In the genomic region with DNA sequence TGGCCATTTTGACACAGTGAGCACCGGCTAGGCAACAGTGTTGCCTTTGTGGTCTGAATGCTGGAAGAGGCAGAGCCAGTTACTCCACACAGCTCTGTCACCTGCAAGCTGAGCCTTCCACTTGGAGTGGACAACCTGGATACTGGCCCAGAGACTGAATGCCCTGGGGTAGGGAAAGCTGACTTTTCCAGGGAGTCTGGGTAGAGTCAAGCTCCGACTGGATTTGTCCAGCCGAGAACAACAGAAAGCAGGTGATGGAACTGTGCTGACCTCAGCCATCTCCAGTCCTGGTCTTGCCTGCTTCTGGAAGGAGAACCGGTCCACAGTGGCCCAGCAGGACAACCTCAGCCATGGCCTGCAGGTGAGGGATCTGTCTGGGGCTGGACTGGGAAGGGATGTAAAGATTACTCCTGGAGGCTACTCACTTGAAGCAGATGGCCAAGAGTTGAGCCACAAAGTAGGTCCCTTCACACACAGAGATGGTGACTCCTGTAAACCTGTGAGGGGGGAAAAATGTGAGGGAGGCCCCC, we compare ENCODE assay signal across 20 mouse cellular contexts. TPM values are rescaled to one million over a fixed set of nuclear protein-coding genes. Genes with fewer than 3 reads are reported as not detected.
DNase-seq lines count a peak whose midpoint lies in the region; ATAC-seq and TF ChIP-seq lines count a peak whose summit lies in the region.
"Had no signal": no experiment of that assay in that cellular context is flagged by ENCODE, and none has a peak within 500 bp of the region (broad histone marks: within the 10 kb centered on the region; RNA-seq: fewer than 3 reads in every experiment).

No protein-coding gene starts in this region.

- no peak for TF ChIP-seq POLR2A in thymus, adult 2 months (IDR thresholded peaks at IDR 0.05; ENCODE audit: control insufficient read depth, extremely low read depth, insufficient read depth, low read length, poor library complexity)

- 0 out of 2 replicates have a peak, but pooled peaks cover 11% of the 10 kb centered on the region for H3K27me3 ChIP-seq in heart, embryonic 10.5 days (ENCODE audit: insufficient read depth, poor library complexity, severe bottlenecking)
- no peaks in the 10 kb centered on the region for H3K27me3 ChIP-seq in kidney, embryonic 15.5 days
- no peaks in the 10 kb centered on the region for H3K27me3 ChIP-seq in midbrain, embryonic 14.5 days (ENCODE audit: control insufficient read depth, insufficient read depth, low read length)
- H3K27me3 ChIP-seq in midbrain, postnatal 0 days (ENCODE audit: insufficient read depth, low read length) = no peaks in the 10 kb centered on the region
- no peaks in the 10 kb centered on the region for H3K27me3 ChIP-seq in thymus, adult 2 months (ENCODE audit: control insufficient read depth, insufficient read depth, low read length)
- H3K27me3 ChIP-seq: forebrain, embryonic 13.5 days; heart, embryonic 13.5 days; hindbrain, embryonic 15.5 days had no signal

- WGBS in heart, embryonic 10.5 days = 88% methylated on average over 4 of the region's 4 CpGs
- 89% methylated on average over 4 of the region's 4 CpGs for WGBS in kidney, embryonic 15.5 days
- WGBS in midbrain, embryonic 14.5 days = 91% methylated on average over 4 of the region's 4 CpGs
- 92% methylated on average over 4 of the region's 4 CpGs for WGBS in midbrain, postnatal 0 days
- 98% methylated on average over 4 of the region's 4 CpGs for WGBS in thymus, adult 2 months

- no peaks in the 10 kb centered on the region for H3K36me3 ChIP-seq in heart, embryonic 10.5 days
- H3K36me3 ChIP-seq in kidney, embryonic 15.5 days = no peaks in the 10 kb centered on the region
- no peaks in the 10 kb centered on the region for H3K36me3 ChIP-seq in midbrain, embryonic 14.5 days (ENCODE audit: control insufficient read depth, insufficient read depth, low read length)
- no peaks in the 10 kb centered on the region for H3K36me3 ChIP-seq in midbrain, postnatal 0 days (ENCODE audit: insufficient read depth, low read length)
- H3K36me3 ChIP-seq in thymus, adult 2 months (ENCODE audit: control insufficient read depth, insufficient read depth, low read length) = no peaks in the 10 kb centered on the region
- H3K36me3 ChIP-seq: forebrain, embryonic 10.5 days; heart, embryonic 13.5 days; hindbrain, embryonic 15.5 days had no signal

- no peak overlapping the region for H3K4me2 ChIP-seq in kidney, embryonic 15.5 days
- no peak overlapping the region for H3K4me2 ChIP-seq in midbrain, embryonic 14.5 days (ENCODE audit: low read length)
- H3K4me2 ChIP-seq in midbrain, postnatal 0 days (ENCODE audit: low read depth, low read length, poor library complexity, severe bottlenecking) = no peak overlapping the region
- H3K4me2 ChIP-seq: forebrain, embryonic 13.5 days; heart, embryonic 13.5 days; hindbrain, embryonic 15.5 days had no signal

- peak; percentile 83 for DNase-seq in heart, adult 11 months
- DNase-seq in heart, embryonic 10.5 days (ENCODE audit: low spot score) = no peak
- peak; percentile 69 for DNase-seq in kidney, adult 18-20 months
- no peak for DNase-seq in midbrain, embryonic 14.5 days
- no peak for DNase-seq in midbrain, postnatal 0 days (ENCODE audit: low spot score)
- peak; percentile 65 to 76 for DNase-seq in kidney, postnatal 36 days
- no peak for DNase-seq in thymus, adult 2 months
- DNase-seq: adrenal gland, postnatal 10 days; adrenal gland, postnatal 36 days; cerebellum, adult 18-20 months; cerebellum, adult 9-10 months; gastrocnemius, postnatal 10 days; heart, postnatal 14 days; heart, postnatal 4 days had no signal

- ATAC-seq in kidney, embryonic 15.5 days (replicated peaks; ENCODE audit: low FRiP score) = no peak
- ATAC-seq in midbrain, embryonic 14.5 days (ENCODE audit: low FRiP score, low TSS enrichment) = 0 out of 2 replicates have a peak, but pooled peaks have one; percentile 14
- ATAC-seq in midbrain, postnatal 0 days (ENCODE audit: low FRiP score) = no peak
- ATAC-seq: forebrain, embryonic 13.5 days; forebrain, embryonic 16.5 days had no signal

- H3K4me1 ChIP-seq in heart, embryonic 10.5 days = no peaks in the 10 kb centered on the region; the same call in 1 of the 2 replicates
- H3K4me1 ChIP-seq in kidney, embryonic 15.5 days = no peaks in the 10 kb centered on the region
- no peaks in the 10 kb centered on the region for H3K4me1 ChIP-seq in midbrain, embryonic 14.5 days (ENCODE audit: control insufficient read depth, insufficient read depth, low read length)
- no peaks in the 10 kb centered on the region for H3K4me1 ChIP-seq in midbrain, postnatal 0 days (ENCODE audit: insufficient read depth, low read length)
- H3K4me1 ChIP-seq in thymus, adult 2 months (replicated peaks; ENCODE audit: control insufficient read depth, insufficient read depth, low read length) = no peaks in the 10 kb centered on the region
- H3K4me1 ChIP-seq: forebrain, embryonic 10.5 days; forebrain, embryonic 13.5 days; heart, embryonic 13.5 days; hindbrain, embryonic 15.5 days had no signal

- H3K9me3 ChIP-seq in heart, embryonic 10.5 days = no peaks in the 10 kb centered on the region
- no peaks in the 10 kb centered on the region for H3K9me3 ChIP-seq in kidney, embryonic 15.5 days (replicated peaks)
- no peaks in the 10 kb centered on the region for H3K9me3 ChIP-seq in midbrain, embryonic 14.5 days (ENCODE audit: control insufficient read depth, low read length)
- no peaks in the 10 kb centered on the region for H3K9me3 ChIP-seq in midbrain, postnatal 0 days (ENCODE audit: low read length)
- H3K9me3 ChIP-seq: forebrain, embryonic 10.5 days; forebrain, embryonic 13.5 days; heart, embryonic 13.5 days; hindbrain, embryonic 15.5 days had no signal

- H3K4me3 ChIP-seq in heart, embryonic 10.5 days = no peak overlapping the region
- no peak overlapping the region for H3K4me3 ChIP-seq in kidney, embryonic 15.5 days (replicated peaks)
- H3K4me3 ChIP-seq in midbrain, embryonic 14.5 days (replicated peaks; ENCODE audit: low read depth, low read length) = no peak overlapping the region
- H3K4me3 ChIP-seq in midbrain, postnatal 0 days (ENCODE audit: low read depth, low read length) = no peak overlapping the region
- no peak overlapping the region for H3K4me3 ChIP-seq in thymus, adult 2 months (ENCODE audit: control insufficient read depth, insufficient read depth, low read length)
- H3K4me3 ChIP-seq: forebrain, embryonic 10.5 days; forebrain, embryonic 13.5 days; heart, embryonic 13.5 days; hindbrain, embryonic 15.5 days had no signal

- no peak overlapping the region for H3K27ac ChIP-seq in heart, embryonic 10.5 days
- no peak overlapping the region for H3K27ac ChIP-seq in kidney, embryonic 15.5 days
- no peak overlapping the region for H3K27ac ChIP-seq in midbrain, embryonic 14.5 days (replicated peaks; ENCODE audit: low read depth, low read length)
- no peak overlapping the region for H3K27ac ChIP-seq in midbrain, postnatal 0 days (ENCODE audit: low read depth, low read length)
- no peak overlapping the region for H3K27ac ChIP-seq in thymus, adult 2 months (ENCODE audit: control insufficient read depth, insufficient read depth, low read length)
- H3K27ac ChIP-seq: forebrain, embryonic 10.5 days; forebrain, embryonic 13.5 days; heart, embryonic 13.5 days; hindbrain, embryonic 15.5 days had no signal

- no peak for TF ChIP-seq CTCF in midbrain, postnatal 0 days (IDR thresholded peaks at IDR 0.05)
- TF ChIP-seq CTCF in thymus, adult 2 months (IDR thresholded peaks at IDR 0.05; ENCODE audit: borderline replicate concordance, control insufficient read depth, extremely low read depth, insufficient read depth, low read length, poor library complexity) = no peak

- H3K9ac ChIP-seq in kidney, embryonic 15.5 days = no peak overlapping the region
- H3K9ac ChIP-seq in midbrain, embryonic 14.5 days (replicated peaks; ENCODE audit: low read length) = no peak overlapping the region
- H3K9ac ChIP-seq in midbrain, postnatal 0 days (replicated peaks; ENCODE audit: low read length, poor library complexity, severe bottlenecking) = no peak overlapping the region
- H3K9ac ChIP-seq: forebrain, embryonic 13.5 days; heart, embryonic 13.5 days; hindbrain, embryonic 15.5 days had no signal

RNA-seq across cellular contexts. Expression of a gene that starts 18.8 kb away (rescaled TPM):
- polyA plus RNA-seq in heart, embryonic 10.5 days (2016; fragmentation: Nextera tagmentation; extraction: Ambion mirVana) = 0.04 and 0.14 TPM in 2 replicates
- 5.6 and 6.1 TPM in 2 replicates for polyA plus RNA-seq in kidney, embryonic 15.5 days (2015; fragmentation: Nextera tagmentation; extraction: Ambion mirVana)
- 0.07 and 0.14 TPM in 2 replicates for polyA plus RNA-seq in midbrain, embryonic 14.5 days (2014; fragmentation: Nextera tagmentation; extraction: Ambion mirVana)
- total RNA-seq in midbrain, postnatal 0 days (2014; rRNA removed) = 0.19 and 1.4 TPM in 2 replicates
- 0.02 and 0.14 TPM in 2 replicates for polyA plus RNA-seq in midbrain, postnatal 0 days (2015; fragmentation: Nextera tagmentation; extraction: Ambion mirVana)
- 0.04 TPM in 2 replicates for polyA plus RNA-seq in thymus, adult 2 months (2012; rRNA removed)

RNA-seq across cellular contexts. Expression of a gene that starts 24.2 kb away (rescaled TPM):
- polyA plus RNA-seq in heart, embryonic 10.5 days (2016; fragmentation: Nextera tagmentation; extraction: Ambion mirVana) = 5.5 and 7.2 TPM in 2 replicates
- polyA plus RNA-seq in kidney, embryonic 15.5 days (2015; fragmentation: Nextera tagmentation; extraction: Ambion mirVana) = 6.0 and 6.1 TPM in 2 replicates
- 13.7 and 19.4 TPM in 2 replicates for polyA plus RNA-seq in midbrain, embryonic 14.5 days (2014; fragmentation: Nextera tagmentation; extraction: Ambion mirVana)
- total RNA-seq in midbrain, postnatal 0 days (2014; rRNA removed) = 6.7 and 7.0 TPM in 2 replicates
- 8.1 and 10.4 TPM in 2 replicates for polyA plus RNA-seq in midbrain, postnatal 0 days (2015; fragmentation: Nextera tagmentation; extraction: Ambion mirVana)
- 10.5 and 14.2 TPM in 2 replicates for polyA plus RNA-seq in thymus, adult 2 months (2012; rRNA removed)

RNA-seq across cellular contexts. Expression of a gene that starts 47.6 kb away (rescaled TPM):
- polyA plus RNA-seq in heart, embryonic 10.5 days (2016; fragmentation: Nextera tagmentation; extraction: Ambion mirVana) = 5.5 and 6.0 TPM in 2 replicates
- polyA plus RNA-seq in kidney, embryonic 15.5 days (2015; fragmentation: Nextera tagmentation; extraction: Ambion mirVana) = 29.3 and 30.6 TPM in 2 replicates
- 4.7 and 7.3 TPM in 2 replicates for polyA plus RNA-seq in midbrain, embryonic 14.5 days (2014; fragmentation: Nextera tagmentation; extraction: Ambion mirVana)
- 1.4 and 5.0 TPM in 2 replicates for total RNA-seq in midbrain, postnatal 0 days (2014; rRNA removed)
- 3.1 TPM in 2 replicates for polyA plus RNA-seq in midbrain, postnatal 0 days (2015; fragmentation: Nextera tagmentation; extraction: Ambion mirVana)
- 5.9 and 6.5 TPM in 2 replicates for polyA plus RNA-seq in thymus, adult 2 months (2012; rRNA removed)

Comparison
In these comparisons a context has a peak if more than half of its experiments do, and no peak if none do; other contexts are left out.
1. DNase-seq: peak in heart, adult 11 months (single experiment), kidney, adult 18-20 months (single experiment) and kidney, postnatal 36 days (2 of 2); none in heart, embryonic 10.5 days (single experiment), midbrain, embryonic 14.5 days (single experiment), midbrain, postnatal 0 days (single experiment) and thymus, adult 2 months (single experiment).